Mouse (Mus musculus): ENCODE measurements around the gene Ikzf3.

Ikzf3 gene

GRCm38 (mm10) chr11:98563921-98564414, 18.1 kb upstream of the Ikzf3 start:
- DNase-seq: no peak

- no peak for DNase-seq
These were observed 17.2 kb upstream of the Ikzf3 start for GRCm38 (mm10) chr11:98563025-98563424.

- no peak for DNase-seq
These were observed 15.1 kb upstream of the Ikzf3 start for GRCm38 (mm10) chr11:98560942-98561341.

GRCm38 (mm10) chr11:98555124-98555700, 9.4 kb upstream of the Ikzf3 start:
- no peak for DNase-seq

- no peak for DNase-seq
These were observed 8.1 kb upstream of the Ikzf3 start for GRCm38 (mm10) chr11:98553966-98554365.

- DNase-seq: peak; percentile 90
These were observed 5.4 kb upstream of the Ikzf3 start, which contains the start of gene Zpbp2 for GRCm38 (mm10) chr11:98550975-98551828. Gene Zpbp2 (plus strand): TSS chr11:98551097.

GRCm38 (mm10) chr11:98550311-98550974, 4.6 kb upstream of the Ikzf3 start:
- DNase-seq: no peak

GRCm38 (mm10) chr11:98549363-98549762, 3.5 kb upstream of the Ikzf3 start:
- no peak for DNase-seq

- DNase-seq: no peak
These were observed 1.5 kb upstream of the Ikzf3 start for GRCm38 (mm10) chr11:98547308-98547693.

GRCm38 (mm10) chr11:98546529-98547307, 887 bp upstream of the Ikzf3 start:
- no peak for DNase-seq

- no peak for DNase-seq
These were observed 747 bp downstream of the Ikzf3 start for GRCm38 (mm10) chr11:98544890-98545677.

- DNase-seq: no peak
These were observed 2.4 kb downstream of the Ikzf3 start for GRCm38 (mm10) chr11:98543414-98543813.

- no peak for DNase-seq
These were observed 3.3 kb downstream of the Ikzf3 start for GRCm38 (mm10) chr11:98542553-98542952.

GRCm38 (mm10) chr11:98540319-98540718, 5.5 kb downstream of the Ikzf3 start:
- DNase-seq: no peak

- DNase-seq: no peak
These were observed 8.3 kb downstream of the Ikzf3 start for GRCm38 (mm10) chr11:98537480-98538034.

GRCm38 (mm10) chr11:98526824-98527461, 18.9 kb downstream of the Ikzf3 start:
- no peak for DNase-seq

- no peak for DNase-seq
These were observed 20.7 kb downstream of the Ikzf3 start for GRCm38 (mm10) chr11:98525140-98525539.

GRCm38 (mm10) chr11:98520468-98520867, 25.4 kb downstream of the Ikzf3 start:
- DNase-seq: no peak

GRCm38 (mm10) chr11:98513356-98513936, 32.4 kb downstream of the Ikzf3 start:
- DNase-seq: no peak

GRCm38 (mm10) chr11:98512881-98513280, 33.0 kb downstream of the Ikzf3 start:
- no peak for DNase-seq

- DNase-seq: no peak
These were observed 35.7 kb downstream of the Ikzf3 start for GRCm38 (mm10) chr11:98510125-98510524.
